Mouse (Mus musculus): ENCODE results near the gene Cyp2c55. TPM values are rescaled to one million over a fixed set of nuclear protein-coding genes. Genes with fewer than 3 reads are reported as not detected.

Cyp2c55 gene
- 0.05 TPM in 1 of 2 replicates, not detected in the other for polyA plus RNA-seq (2012; rRNA removed)

DNA sequence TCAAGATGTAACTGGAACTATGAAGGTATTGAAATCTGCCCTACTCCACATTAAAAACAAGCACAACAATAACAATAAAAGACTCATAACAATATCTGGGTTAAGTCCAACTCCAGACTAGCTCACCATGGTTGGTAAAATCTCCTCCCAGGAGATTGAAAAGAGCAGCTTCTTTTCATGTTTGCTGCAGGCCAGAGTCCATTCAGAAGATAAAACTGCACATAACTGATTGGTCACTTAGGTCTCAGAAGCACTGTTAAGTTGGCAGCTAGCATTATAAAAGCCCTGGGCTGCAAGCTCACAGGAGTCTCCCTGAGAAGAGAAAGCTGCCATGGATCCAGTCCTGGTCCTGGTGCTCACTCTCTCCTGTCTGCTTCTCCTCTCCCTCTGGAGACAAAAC lies at the start of gene Cyp2c55:
Cyp2c55 (plus strand) TSS at position 305 of the 400 bp plus-strand sequence.
- TF ChIP-seq POLR2A (IDR thresholded peaks at IDR 0.05; ENCODE audit: low read depth, low read length) (no peak), CTCF (IDR thresholded peaks at IDR 0.05; ENCODE audit: extremely low read depth, insufficient read depth, insufficient read length, insufficient replicate concordance) (no peak)
- no peaks in the 10 kb centered on the region for H3K36me3 ChIP-seq (ENCODE audit: control insufficient read depth, insufficient read depth, low read length)
- no peak for DNase-seq (ENCODE audit: low read depth in 1 of 2, low spot score in 2 of 2)
- no peak within 1 kb of the TSS for H3K4me3 ChIP-seq (ENCODE audit: extremely low read depth, insufficient read depth, insufficient read length)
- H3K27ac ChIP-seq (ENCODE audit: insufficient read depth, low read length), result no peak within 1 kb of the TSS
- no peaks in the 10 kb centered on the region for H3K4me1 ChIP-seq (ENCODE audit: control insufficient read depth, insufficient read depth, insufficient read length)
- no peaks in the 10 kb centered on the region for H3K27me3 ChIP-seq (ENCODE audit: control insufficient read depth, insufficient read depth, low read length)

DNA sequence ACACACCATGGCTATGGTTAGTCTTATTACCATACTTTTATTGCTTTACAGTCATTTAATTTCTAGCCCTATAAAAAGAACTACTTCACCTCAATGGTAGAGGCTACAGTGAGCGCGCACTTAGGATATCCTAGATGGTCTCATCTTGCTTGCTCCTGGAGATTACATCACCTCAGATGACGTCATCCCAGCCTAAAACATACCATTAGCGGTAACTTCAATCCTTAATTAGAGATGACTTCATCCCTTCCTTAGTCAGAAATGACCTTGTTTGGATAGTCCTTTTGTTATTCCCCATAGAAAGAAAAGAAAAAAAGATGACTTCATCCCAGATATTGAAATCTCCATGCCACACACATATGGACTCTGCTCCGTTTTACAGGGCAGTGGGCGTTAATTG lies 36.1 kb upstream of the Cyp2c55 start:
- no peak overlapping the region for H3K27ac ChIP-seq (ENCODE audit: insufficient read depth, low read length)
- no peaks in the 10 kb centered on the region for H3K36me3 ChIP-seq (ENCODE audit: control insufficient read depth, insufficient read depth, low read length)
- H3K4me3 ChIP-seq (ENCODE audit: extremely low read depth, insufficient read depth, insufficient read length), result no peak overlapping the region
- no peaks in the 10 kb centered on the region for H3K4me1 ChIP-seq (ENCODE audit: control insufficient read depth, insufficient read depth, insufficient read length)
- TF ChIP-seq CTCF (IDR thresholded peaks at IDR 0.05; ENCODE audit: extremely low read depth, insufficient read depth, insufficient read length, insufficient replicate concordance), result no peak
- TF ChIP-seq POLR2A (IDR thresholded peaks at IDR 0.05; ENCODE audit: low read depth, low read length), result no peak
- DNase-seq (ENCODE audit: low read depth in 1 of 2, low spot score in 2 of 2), result no peak
- no peaks in the 10 kb centered on the region for H3K27me3 ChIP-seq (ENCODE audit: control insufficient read depth, insufficient read depth, low read length)
- 94% methylated on average over 6 of the region's 6 CpGs for WGBS

DNA sequence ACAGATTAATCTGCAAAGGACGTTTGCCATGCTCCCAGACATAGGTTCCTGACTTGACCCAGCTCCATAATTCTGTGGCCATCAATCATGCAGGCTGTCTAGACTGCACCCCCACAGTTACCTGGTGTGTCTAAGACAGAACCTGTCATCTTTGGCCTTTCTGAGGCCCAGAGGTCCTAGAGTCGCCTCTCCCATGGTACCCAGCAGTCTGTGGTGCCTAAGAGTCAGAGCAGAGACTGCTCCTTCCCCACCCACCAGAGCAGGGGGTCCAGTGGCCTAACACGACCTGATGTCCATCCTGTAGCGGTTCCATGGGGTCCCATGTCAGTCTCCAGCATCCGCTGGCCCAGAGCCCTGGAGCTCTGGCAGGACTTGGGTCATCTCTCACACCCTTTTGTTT lies 34.2 kb upstream of the Cyp2c55 start:
- no peaks in the 10 kb centered on the region for H3K4me1 ChIP-seq (ENCODE audit: control insufficient read depth, insufficient read depth, insufficient read length)
- H3K27me3 ChIP-seq (ENCODE audit: control insufficient read depth, insufficient read depth, low read length), result no peaks in the 10 kb centered on the region
- no peaks in the 10 kb centered on the region for H3K36me3 ChIP-seq (ENCODE audit: control insufficient read depth, insufficient read depth, low read length)
- WGBS, result 88% methylated on average over 5 of the region's 5 CpGs
- H3K4me3 ChIP-seq (ENCODE audit: extremely low read depth, insufficient read depth, insufficient read length), result no peak overlapping the region
- no peak overlapping the region for H3K27ac ChIP-seq (ENCODE audit: insufficient read depth, low read length)
- TF ChIP-seq POLR2A (IDR thresholded peaks at IDR 0.05; ENCODE audit: low read depth, low read length), result no peak
- TF ChIP-seq CTCF (IDR thresholded peaks at IDR 0.05; ENCODE audit: extremely low read depth, insufficient read depth, insufficient read length, insufficient replicate concordance), result no peak
- no peak for DNase-seq (ENCODE audit: low read depth in 1 of 2, low spot score in 2 of 2)

DNA sequence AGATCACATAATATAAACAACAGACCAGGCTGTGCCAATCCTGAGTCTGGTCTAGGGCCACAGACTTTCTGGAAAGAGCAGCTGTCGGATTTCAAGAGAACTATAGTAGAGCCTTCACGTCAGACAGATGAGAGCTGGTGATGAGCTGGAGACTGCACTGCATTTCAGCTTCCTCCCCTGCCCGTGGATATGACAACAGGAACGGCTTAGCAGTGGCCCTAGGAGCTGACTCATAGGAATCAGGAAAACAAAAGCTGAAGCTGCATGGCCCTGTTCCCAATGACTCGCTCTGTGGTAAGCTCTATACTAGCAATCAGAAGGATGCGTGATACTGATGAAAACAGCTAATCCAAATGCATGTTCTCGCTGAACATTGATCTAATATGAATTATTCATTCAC lies 33.2 kb upstream of the Cyp2c55 start:
- no peaks in the 10 kb centered on the region for H3K4me1 ChIP-seq (ENCODE audit: control insufficient read depth, insufficient read depth, insufficient read length)
- no peaks in the 10 kb centered on the region for H3K36me3 ChIP-seq (ENCODE audit: control insufficient read depth, insufficient read depth, low read length)
- H3K27me3 ChIP-seq (ENCODE audit: control insufficient read depth, insufficient read depth, low read length), result no peaks in the 10 kb centered on the region
- no peak overlapping the region for H3K4me3 ChIP-seq (ENCODE audit: extremely low read depth, insufficient read depth, insufficient read length)
- WGBS, result 51% methylated on average over 7 of the region's 7 CpGs
- DNase-seq (ENCODE audit: low read depth in 1 of 2, low spot score in 2 of 2), result no peak
- H3K27ac ChIP-seq (ENCODE audit: insufficient read depth, low read length), result no peak overlapping the region
- TF ChIP-seq CTCF (IDR thresholded peaks at IDR 0.05; ENCODE audit: extremely low read depth, insufficient read depth, insufficient read length, insufficient replicate concordance) (no peak), POLR2A (IDR thresholded peaks at IDR 0.05; ENCODE audit: low read depth, low read length) (no peak)

DNA sequence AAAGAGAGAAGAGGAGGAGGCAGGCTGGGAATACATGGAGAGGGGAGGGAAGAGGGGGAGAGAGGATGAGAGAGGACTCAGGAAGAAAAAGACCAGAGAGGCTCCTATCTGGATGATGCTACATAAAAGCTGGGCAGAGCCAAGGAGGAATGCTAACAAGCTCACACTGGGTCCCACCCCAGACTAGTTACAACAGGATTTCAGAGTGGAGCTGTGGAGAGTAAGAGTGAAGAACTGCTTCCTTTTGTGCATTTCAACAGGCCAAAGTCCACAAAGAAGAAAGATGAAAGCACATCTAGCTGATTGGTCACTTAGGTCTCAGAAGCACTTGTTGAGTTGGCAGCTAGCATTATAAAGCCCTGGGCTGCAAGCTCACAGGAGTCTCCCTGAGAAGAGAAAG lies 30.6 kb upstream of the Cyp2c55 start:
- Histone ChIP-seq H3K36me3 (ENCODE audit: control insufficient read depth, insufficient read depth, low read length) (no peaks in the 10 kb centered on the region), H3K4me3 (ENCODE audit: extremely low read depth, insufficient read depth, insufficient read length) (no peak overlapping the region), H3K27me3 (ENCODE audit: control insufficient read depth, insufficient read depth, low read length) (no peaks in the 10 kb centered on the region), H3K27ac (ENCODE audit: insufficient read depth, low read length) (no peak overlapping the region), H3K4me1 (ENCODE audit: control insufficient read depth, insufficient read depth, insufficient read length) (no peaks in the 10 kb centered on the region)
- no peak for TF ChIP-seq CTCF (IDR thresholded peaks at IDR 0.05; ENCODE audit: extremely low read depth, insufficient read depth, insufficient read length, insufficient replicate concordance)
- no peak for TF ChIP-seq POLR2A (IDR thresholded peaks at IDR 0.05; ENCODE audit: low read depth, low read length)
- no peak for DNase-seq (ENCODE audit: low read depth in 1 of 2, low spot score in 2 of 2)

DNA sequence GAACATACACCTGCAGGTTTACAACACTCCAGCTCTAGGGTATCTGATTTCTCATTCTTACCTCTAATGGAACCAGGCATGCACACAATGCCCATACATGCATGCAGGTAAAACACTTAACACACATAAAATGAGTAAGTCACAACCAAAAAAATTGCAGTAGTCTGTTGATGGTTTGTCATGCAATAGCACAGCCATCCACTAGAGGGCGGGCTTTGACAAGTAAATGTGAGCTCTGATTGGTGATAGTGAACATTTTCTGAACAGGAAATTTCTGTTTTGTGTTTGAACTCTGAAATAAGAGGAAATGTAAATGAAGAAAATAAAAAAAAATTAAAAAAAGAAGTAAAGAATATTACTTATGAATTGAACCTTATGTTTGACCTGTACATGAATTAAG lies 24.9 kb upstream of the Cyp2c55 start:
- H3K36me3 ChIP-seq (ENCODE audit: control insufficient read depth, insufficient read depth, low read length), result no peaks in the 10 kb centered on the region
- H3K27ac ChIP-seq (ENCODE audit: insufficient read depth, low read length), result no peak overlapping the region
- peak; percentile 3 to 51 for DNase-seq (ENCODE audit: low read depth in 1 of 2, low spot score in 2 of 2)
- TF ChIP-seq POLR2A (IDR thresholded peaks at IDR 0.05; ENCODE audit: low read depth, low read length), result no peak
- peak; percentile 39; the same call in 1 of the 2 replicates for TF ChIP-seq CTCF (IDR thresholded peaks at IDR 0.05; ENCODE audit: extremely low read depth, insufficient read depth, insufficient read length, insufficient replicate concordance)
- 0% methylated on average over 1 of the region's 1 CpGs for WGBS
- H3K27me3 ChIP-seq (ENCODE audit: control insufficient read depth, insufficient read depth, low read length), result no peaks in the 10 kb centered on the region
- no peak overlapping the region for H3K4me3 ChIP-seq (ENCODE audit: extremely low read depth, insufficient read depth, insufficient read length)
- H3K4me1 ChIP-seq (ENCODE audit: control insufficient read depth, insufficient read depth, insufficient read length), result no peaks in the 10 kb centered on the region

DNA sequence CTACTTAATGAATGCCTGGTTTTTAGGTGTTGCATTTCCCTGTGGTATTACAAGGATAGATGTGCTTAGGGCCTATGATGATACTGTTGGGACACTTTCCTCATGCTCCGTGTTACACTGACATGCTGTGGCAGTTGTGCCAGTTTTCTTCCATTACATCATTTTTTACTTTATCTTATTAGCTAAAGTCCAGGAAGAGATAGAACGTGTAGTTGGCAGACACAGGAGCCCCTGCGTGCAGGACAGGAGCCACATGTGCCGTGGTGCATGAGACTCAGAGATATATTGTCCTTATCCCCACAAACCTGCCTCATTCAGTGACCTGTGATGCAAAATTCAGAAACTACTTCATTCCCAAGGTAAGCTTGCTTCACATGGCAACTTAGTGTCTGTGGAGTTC lies 8.6 kb upstream of the Cyp2c55 start:
- DNase-seq (ENCODE audit: low read depth in 1 of 2, low spot score in 2 of 2), result no peak
- Histone ChIP-seq H3K27ac (ENCODE audit: insufficient read depth, low read length) (no peak overlapping the region), H3K4me1 (ENCODE audit: control insufficient read depth, insufficient read depth, insufficient read length) (no peaks in the 10 kb centered on the region), H3K27me3 (ENCODE audit: control insufficient read depth, insufficient read depth, low read length) (no peaks in the 10 kb centered on the region), H3K4me3 (ENCODE audit: extremely low read depth, insufficient read depth, insufficient read length) (no peak overlapping the region), H3K36me3 (ENCODE audit: control insufficient read depth, insufficient read depth, low read length) (no peaks in the 10 kb centered on the region)
- 84% methylated on average over 4 of the region's 4 CpGs for WGBS
- no peak for TF ChIP-seq POLR2A (IDR thresholded peaks at IDR 0.05; ENCODE audit: low read depth, low read length)
- no peak for TF ChIP-seq CTCF (IDR thresholded peaks at IDR 0.05; ENCODE audit: extremely low read depth, insufficient read depth, insufficient read length, insufficient replicate concordance)
